Mouse (Mus musculus) subcutaneous adipose tissue, adult 2 months (tissue): ENCODE data around the gene C3. TPM values are rescaled to one million over a fixed set of nuclear protein-coding genes. Genes with fewer than 3 reads are reported as not detected.

Experiments
- polyA plus RNA-seq: library from polyadenylated mRNA; depleted of rRNA; stranded (reverse); fragments of >200 nt; gene quantifications from 2 replicates; pipeline ENCODE4 v1.2.3, GENCODE M21; 2012; ENCODE audit warnings: low replicate concordance; rRNA removed

The C3 gene
- polyA plus RNA-seq: 481 and 636 TPM in 2 replicates

DNA sequence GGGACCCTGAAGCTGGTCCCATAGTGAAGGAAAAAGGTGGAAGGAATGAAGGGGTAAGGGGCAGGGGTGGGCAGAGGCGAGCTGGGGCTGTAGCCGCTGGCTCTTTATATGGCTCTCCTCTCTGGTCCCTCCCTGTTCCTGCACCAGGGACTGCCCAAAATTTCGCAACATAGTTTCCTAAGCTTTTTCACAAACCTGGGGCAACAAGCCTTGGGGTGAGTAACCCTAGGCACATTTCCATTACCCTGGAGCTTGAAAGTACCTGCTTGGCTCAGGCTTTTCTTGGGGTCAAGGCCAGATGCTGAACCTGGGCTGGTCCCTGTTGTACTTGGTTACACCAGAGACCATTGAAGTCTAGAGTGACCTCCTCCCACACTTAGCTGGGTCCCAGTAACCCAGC lies at the start of gene C3:
TSS of gene C3 (minus strand) at position 123 of the 400 bp plus-strand sequence.

DNA sequence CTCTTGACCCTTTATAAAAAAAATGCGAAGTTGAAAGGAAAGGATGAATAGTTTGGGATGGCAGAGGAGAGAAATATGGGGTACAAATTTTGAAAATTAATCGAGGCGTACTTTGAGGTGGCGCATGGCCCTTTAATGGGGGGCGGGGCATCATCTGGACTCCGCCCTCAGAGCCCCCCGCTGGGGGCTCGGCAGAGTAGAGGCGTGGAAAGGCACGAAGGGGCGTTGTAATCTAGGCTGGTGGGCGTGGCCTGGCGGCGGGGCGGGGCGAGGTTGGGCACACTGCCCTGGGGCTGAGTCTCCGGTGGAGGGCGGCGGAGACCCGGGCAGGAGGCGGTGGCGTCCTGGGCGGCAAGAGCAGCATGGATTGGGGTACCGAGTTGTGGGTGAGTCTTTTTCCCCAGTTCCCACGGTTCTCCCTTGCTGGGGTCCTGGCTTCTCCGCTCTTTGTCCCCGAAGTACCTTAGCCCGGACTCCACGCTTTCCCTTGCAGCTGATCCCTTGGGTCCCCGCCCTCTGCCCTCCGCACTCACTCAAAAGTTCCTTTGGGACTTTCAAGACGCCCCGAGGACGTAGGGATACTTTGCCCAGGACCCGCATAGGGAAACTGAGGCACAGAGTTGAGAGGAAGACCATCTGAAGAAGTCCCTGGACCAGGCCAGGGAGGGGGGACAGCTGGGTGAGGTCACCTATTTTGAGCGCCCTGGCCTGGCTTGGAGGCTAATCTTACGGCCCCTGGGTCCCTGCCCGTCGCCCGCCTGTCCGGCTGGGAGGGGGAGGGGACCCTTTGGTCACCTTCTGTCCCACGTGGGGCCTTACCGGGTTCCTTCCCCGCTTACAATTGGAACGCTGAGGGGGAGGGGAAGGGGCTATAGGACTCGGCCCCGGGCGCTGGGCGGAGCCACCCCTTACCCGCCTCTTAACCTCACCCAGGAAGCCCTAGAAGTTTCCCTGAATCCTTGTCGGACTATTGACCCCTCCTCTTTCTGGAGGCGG lies 21.5 kb upstream of the C3 start, which contains the start of gene Trip10:
TSS of gene Trip10 (plus strand) at position 270 of the 996 bp plus-strand sequence.

GRCm38 (mm10) chr17:57248201-57248699 lies 20.3 kb upstream of the C3 start, which contains the start of gene Gpr108:
Gpr108 (minus strand) TSS chr17:57248446.

GRCm38 (mm10) chr17:57194041-57194507 lies 33.9 kb downstream of the C3 start, which contains the start of gene Tnfsf14:
Tnfsf14 (minus strand) TSS chr17:57194177.

Other genes starting within 250 kb of the C3 start
- 0.09 TPM in 1 of 2 replicates, not detected in the other for gene Acer1, start 246.0 kb downstream of the C3 start, polyA plus RNA-seq
- 192 and 198 TPM in 2 replicates for gene Clpp, start 237.8 kb downstream of the C3 start, polyA plus RNA-seq
- 27.3 and 34.3 TPM in 2 replicates for gene Alkbh7, start 230.8 kb downstream of the C3 start, polyA plus RNA-seq
- not detected in 2 replicates for gene Pspn, start 228.1 kb downstream of the C3 start, polyA plus RNA-seq
- 22.9 and 36.9 TPM in 2 replicates for gene Gtf2f1, start 216.8 kb downstream of the C3 start, polyA plus RNA-seq
- 0.19 TPM in 1 of 2 replicates, not detected in the other for gene Gm17949, start 216.7 kb downstream of the C3 start, polyA plus RNA-seq
- 47.4 and 97.3 TPM in 2 replicates for gene Khsrp, start 196.6 kb downstream of the C3 start, polyA plus RNA-seq
- gene Slc25a41, start 186.5 kb downstream of the C3 start, polyA plus RNA-seq: 0.45 TPM in 1 of 2 replicates, not detected in the other
- gene Crb3, start 169.0 kb downstream of the C3 start, polyA plus RNA-seq: 0.86 and 20.5 TPM in 2 replicates
- 95.0 and 96.1 TPM in 2 replicates for gene Slc25a23, start 168.3 kb downstream of the C3 start, polyA plus RNA-seq
- gene Dennd1c, start 149.6 kb downstream of the C3 start, polyA plus RNA-seq: 10.5 and 12.6 TPM in 2 replicates
- gene Tubb4a, start 140.4 kb downstream of the C3 start, polyA plus RNA-seq: 6.0 and 22.0 TPM in 2 replicates
- 2.0 and 5.2 TPM in 2 replicates for gene Tnfsf9, start 122.8 kb downstream of the C3 start, polyA plus RNA-seq
- not detected in 2 replicates for gene Cd70, start 78.4 kb downstream of the C3 start, polyA plus RNA-seq
- gene Tnfsf14, start 34.0 kb downstream of the C3 start, polyA plus RNA-seq: 0.43 and 1.8 TPM in 2 replicates
- gene Gpr108, start 20.3 kb upstream of the C3 start, polyA plus RNA-seq: 76.1 and 81.7 TPM in 2 replicates
- gene Trip10, start 21.3 kb upstream of the C3 start, polyA plus RNA-seq: 39.3 and 57.0 TPM in 2 replicates
- 3.2 and 8.2 TPM in 2 replicates for gene Vav1, start 51.0 kb upstream of the C3 start, polyA plus RNA-seq
- 25.7 and 48.8 TPM in 2 replicates for gene Adgre1, start 130.6 kb upstream of the C3 start, polyA plus RNA-seq